Mouse (Mus musculus): ENCODE data around the gene Ubald2.

Ubald2 gene

GRCm38 (mm10) chr11:116416196-116416943 is 17.5 kb upstream of the Ubald2 start:
- WGBS: 78% methylated on average over 6 of the region's 6 CpGs

DNA sequence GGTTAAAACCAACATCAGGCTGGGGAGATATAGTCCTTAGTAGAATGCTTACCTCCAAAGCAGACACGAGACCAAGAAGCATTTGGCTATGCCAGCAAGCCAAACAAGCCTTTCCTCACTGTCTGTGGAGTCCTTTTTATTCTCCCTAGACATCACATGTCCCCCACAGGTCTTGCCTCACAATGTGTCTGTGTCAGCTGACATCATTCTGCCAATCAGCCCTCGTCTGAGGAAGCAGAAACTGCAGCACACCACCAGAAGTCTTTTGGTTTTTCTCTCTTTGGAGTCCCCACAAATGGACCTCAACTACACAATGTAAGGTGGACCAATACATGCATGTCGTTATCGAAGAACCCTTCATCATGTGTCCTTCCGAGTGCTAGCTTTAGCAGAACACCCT is 16.8 kb upstream of the Ubald2 start:
- 91% methylated on average over 5 of the region's 5 CpGs for WGBS

DNA sequence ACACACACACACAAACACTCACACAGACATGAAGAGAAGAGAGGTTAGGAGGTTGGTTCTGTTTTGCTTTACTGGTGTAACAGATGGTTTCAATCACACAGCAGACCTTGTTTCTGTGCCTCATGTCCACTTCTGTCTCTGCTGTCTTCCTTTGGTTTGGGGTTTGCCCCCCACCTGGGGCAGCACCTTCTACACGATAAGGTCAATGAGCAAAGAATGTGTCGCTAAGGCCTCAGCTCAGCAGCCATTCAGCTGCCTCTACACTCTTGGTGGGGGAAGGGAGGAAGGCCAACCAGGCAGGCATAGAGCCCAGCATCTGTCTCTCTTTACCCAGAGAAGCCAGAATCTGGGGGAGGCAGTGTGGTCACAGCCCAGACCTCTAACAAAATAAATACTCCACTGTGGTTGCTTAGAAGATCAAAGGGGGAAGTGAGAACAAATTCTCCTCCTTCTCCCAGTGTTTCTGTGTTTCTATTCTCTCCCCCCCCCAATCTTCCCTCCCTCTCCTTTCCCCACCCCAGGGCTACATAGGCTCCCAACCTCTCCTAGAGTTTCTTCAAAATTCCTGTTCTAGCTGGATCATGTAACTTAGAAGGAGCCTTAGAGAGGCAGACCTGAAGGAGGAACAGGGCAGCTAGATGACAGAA is 15.6 kb upstream of the Ubald2 start:
- WGBS: 49% methylated on average over 2 of the region's 2 CpGs

- WGBS: 62% methylated on average over 6 of the region's 6 CpGs
Observed at GRCm38 (mm10) chr11:116418841-116419462, 14.9 kb upstream of the Ubald2 start.

DNA sequence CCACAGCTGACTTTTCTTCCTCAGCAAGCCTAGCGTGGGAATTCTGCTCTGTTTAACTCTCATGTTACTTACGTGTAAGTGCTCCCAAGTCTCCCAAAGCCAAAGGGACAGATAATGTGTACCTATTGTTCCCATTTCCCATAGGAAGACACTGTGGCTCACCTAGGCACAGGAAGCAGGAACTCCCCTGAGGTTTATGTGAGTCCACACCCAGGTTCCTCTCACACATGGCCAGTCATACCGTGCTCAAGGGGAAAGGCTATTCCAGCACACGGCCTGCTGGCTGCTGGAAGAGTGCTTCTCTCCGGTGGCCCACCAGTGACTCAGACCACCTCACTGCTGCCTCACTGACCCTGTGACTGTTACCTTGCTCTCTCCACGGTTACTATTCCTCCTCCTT is 12.8 kb upstream of the Ubald2 start:
- WGBS: 85% methylated on average over 6 of the region's 6 CpGs

DNA sequence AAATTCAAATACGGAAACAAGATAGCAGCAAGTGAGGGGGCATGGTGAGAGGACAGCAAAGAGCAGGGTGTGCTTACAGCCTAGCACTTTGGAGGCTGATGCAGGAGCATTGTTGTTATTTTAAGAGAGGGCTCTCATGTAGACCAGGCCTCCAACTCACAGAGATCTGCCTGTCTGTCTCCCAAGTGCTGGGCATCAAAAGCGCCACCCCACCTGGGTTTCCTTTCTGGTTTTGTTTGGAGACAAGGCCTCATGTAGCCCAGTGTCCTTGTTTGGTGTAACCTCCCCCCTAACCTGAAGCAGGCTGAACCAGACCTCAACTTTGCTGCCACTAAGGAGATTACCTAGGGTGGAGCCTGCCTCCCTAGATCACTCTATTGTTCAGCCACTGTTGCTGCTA is 11.3 kb upstream of the Ubald2 start:
- 92% methylated on average over 2 of the region's 2 CpGs for WGBS

DNA sequence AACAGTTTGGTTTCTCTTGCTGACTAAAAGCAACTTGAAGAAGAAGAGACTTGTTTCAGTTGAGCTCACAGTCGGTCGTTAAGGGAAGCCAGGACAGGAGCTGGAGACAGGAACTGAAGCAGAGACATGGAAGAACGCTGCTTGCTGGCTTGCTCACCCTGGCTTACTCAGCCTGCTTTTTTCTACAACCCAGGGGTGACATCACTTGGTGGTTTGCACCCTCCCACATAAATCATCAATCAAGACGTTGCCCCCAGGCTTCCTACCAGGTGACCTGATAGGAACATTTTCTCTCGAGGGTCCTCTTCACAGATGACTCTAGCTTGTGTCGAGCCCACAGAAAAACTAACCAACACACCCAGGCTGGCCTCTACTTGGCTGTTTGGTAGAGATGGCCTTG is 10.7 kb upstream of the Ubald2 start:
- 90% methylated on average over 6 of the region's 6 CpGs for WGBS

DNA sequence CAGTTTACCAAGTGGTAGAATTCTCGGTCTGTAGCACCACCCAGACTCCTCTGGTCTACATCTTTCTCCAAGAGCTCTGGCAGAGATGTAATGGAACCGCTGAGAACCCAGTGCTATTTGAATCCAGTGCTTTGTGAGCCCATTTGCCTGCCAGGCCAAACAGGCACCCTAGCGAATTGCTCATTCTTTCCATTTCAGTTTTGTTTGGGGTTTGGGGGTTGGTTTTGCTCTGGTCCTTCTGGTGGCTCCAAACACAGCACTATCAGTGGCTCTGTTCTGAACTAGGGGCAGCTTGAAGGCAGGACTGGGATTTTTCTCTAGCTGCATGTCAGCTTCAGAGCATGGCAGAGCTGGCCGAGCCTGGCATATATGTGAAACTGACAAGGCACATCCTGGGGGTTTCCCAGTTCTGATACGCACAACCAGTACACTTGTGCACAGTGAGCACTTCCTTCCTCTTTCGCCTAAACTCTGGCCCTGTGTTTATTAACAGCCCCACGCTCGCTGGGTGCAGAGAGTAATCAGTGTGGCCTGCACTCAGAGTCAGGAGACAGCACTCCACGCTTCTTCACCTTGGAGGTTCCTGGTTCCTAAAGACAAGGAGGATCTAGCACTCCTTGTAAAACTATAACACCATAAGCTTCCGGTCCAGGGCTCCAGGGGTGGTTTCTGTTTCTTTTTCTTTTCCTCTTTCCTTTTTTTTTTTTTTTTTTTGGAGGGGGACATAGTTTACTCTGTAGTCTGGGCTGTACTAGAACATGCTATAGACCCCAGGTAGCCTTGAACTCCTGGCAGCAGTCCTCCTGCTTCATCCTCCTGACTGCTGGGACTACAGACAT is 9.9 kb upstream of the Ubald2 start:
- WGBS: 83% methylated on average over 10 of the region's 10 CpGs

GRCm38 (mm10) chr11:116424621-116425407 is 9.1 kb upstream of the Ubald2 start:
- WGBS: 65% methylated on average over 8 of the region's 8 CpGs

GRCm38 (mm10) chr11:116426328-116426727 is 7.6 kb upstream of the Ubald2 start:
- 75% methylated on average over 11 of the region's 11 CpGs for WGBS

- 83% methylated on average over 6 of the region's 6 CpGs for WGBS
Observed at GRCm38 (mm10) chr11:116426852-116427575, 6.9 kb upstream of the Ubald2 start.

DNA sequence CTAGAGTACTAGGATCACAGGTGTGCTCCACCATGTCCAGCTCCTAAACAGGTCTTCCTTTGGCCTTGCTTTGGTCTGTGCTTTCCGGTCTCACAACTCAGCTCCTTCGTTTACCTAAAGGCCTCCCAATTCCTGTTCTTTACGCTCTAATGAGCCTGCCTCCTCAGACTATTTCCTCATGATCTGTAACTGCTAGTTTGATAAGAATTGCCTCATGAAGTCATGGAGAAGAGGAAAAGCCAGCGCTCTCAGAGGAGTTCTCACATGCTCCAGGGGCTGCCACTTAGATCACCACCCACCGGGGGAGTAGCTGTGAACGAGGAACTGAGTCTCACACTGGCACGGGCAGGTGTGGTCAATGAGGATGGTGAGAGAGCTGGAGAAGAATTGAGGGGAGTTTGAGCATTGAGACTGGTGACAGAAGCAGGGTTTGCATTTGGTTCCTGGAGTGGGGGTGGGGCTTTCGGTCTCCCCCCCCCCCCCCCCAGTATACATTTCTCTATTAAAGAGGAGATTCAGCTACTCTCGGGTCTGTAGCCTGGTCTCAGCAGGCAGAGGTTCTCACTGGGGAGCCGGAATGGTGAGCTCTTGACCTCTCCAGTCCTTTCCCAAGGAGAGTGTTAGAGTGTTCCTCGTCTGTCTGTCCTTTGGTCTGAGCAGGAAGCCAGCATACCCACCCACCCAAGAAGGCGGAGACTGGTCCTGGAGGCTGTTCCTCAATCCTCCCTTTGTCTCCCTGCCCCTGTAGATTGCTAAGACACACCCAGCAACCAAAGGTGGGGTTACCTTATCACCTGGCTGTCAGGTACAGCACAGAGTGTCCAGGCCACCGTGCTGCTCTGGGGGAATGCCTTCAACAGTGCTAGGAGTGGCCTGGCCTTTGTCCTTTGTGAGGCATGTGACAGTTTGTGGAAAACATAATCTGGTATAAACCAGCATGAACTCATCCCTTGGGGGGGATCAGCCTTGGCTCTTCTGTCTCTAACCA is 4.7 kb upstream of the Ubald2 start:
- 61% methylated on average over 13 of the region's 13 CpGs for WGBS

DNA sequence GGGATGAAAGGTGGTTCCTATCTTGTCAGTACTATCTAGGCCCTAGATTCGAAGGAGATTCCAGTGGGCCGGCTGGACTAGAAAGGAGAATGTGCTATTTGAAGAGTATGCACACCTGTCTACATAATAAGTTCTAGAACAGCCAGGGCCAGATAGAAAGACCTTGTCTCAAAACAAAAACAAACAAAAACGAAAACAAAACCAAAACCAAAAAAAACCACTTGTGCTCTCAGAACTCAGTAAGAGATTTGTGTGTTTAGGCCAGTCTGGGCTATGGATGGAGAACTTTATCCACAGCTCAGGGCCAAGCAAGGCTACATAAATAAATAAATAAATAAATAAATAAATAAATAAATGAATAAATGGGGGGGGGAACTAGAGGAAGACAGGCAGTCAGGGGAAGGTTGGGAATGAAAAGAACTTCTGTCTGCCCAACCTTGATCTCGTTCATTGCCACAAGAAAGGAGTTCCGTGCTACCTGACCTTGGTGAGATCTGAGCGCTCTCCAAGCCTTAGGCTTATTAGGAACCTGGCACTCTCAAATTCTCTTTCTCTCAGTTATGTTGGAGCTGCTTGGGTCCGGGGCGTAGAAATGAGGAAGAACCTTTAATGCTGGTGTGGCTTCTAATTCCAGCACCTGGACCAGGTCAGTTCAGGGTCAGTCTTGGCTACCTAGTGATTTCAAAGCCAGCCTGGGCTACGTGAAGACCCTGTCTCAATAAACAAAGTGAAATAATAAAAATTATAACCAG is 3.9 kb upstream of the Ubald2 start:
- WGBS: 91% methylated on average over 9 of the region's 9 CpGs

DNA sequence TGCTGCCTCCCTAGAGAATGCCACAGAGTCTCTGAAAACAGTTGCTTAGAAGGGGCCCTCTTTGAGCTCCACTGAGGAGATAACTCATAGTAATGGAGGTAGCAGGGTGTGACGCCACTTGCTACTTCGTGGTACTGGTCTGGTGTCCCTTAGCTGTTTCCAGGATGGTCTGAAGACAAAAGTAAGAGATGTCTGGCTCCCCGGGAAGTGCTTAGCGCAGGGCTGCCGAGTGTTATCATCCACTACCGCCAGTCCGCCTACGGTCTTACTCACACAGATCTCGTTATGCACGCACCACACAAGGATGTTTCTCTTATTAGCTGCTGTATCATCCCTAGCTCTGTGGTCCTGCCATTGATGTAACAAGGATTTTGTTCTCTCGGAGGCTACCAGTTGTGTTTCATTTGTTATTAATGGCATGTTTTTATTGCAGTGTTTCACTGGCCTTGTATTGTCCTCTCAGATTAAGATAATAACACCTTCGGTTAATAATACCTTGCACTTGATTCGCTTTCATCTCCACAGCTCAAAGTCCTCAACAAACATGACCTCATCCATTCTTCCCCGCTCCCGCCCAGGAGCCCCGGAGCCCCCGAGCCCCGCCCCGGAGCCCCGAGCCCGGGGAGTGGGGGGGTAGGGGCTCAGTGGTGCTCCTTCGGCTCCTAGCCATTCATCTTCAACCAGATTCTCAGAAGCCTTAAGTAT is 3.0 kb upstream of the Ubald2 start:
- WGBS: 26% methylated on average over 22 of the region's 22 CpGs

- 60% methylated on average over 11 of the region's 11 CpGs for WGBS
Observed at GRCm38 (mm10) chr11:116431428-116432077, 2.3 kb upstream of the Ubald2 start.

DNA sequence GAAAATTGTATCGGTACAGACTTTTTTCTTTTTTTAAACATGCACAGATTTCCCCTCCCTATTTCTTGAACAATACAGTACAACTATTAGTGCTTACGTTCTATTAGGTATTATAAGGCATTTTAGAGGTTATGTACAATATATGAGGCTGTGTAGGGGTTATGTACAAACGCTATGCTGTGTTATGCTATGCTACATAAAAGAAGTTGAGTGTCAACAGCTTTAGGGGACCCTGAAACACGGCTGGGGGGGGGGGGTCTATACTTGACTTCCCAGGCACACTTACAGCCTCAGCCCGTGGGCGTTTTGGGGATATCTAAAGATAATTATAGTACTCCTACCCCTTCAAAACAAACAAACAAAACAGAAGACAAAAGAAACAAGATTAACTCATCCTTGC is 1.8 kb upstream of the Ubald2 start:
- 37% methylated on average over 6 of the region's 6 CpGs for WGBS

GRCm38 (mm10) chr11:116432593-116433355 is 1.1 kb upstream of the Ubald2 start:
- 33% methylated on average over 8 of the region's 8 CpGs for WGBS
